Mouse (Mus musculus): Measurements from ENCODE around the gene Tsacc.

DNA sequence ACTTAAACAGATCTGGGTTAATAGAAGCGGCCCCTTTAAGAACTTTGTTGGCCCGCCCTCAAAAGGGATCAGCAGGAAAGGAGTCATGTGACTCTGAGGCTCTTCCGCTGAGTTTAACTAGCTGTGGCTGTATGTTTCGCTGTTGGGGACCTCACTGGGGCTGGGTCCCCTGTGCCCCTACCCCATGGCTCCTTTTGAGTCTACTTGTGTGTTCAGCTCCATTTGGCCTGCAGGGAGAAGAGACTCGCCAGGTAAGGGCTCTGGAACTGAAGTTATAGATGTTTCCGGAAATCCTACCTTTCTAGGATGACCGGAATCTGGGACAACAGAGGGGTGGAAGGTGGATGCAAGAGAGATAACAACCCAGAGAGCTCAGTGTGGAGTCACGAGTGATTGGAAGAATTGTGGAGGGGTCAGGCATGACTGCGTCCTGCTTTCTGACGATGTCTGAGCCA is 28.2 kb upstream of the Tsacc start, which contains the start of gene Glmp:
- no peak for TF ChIP-seq TAL1 (IDR thresholded peaks at IDR 0.05; ENCODE audit: low read length)
- no peak; the same call in 1 of the 2 replicates for TF ChIP-seq GATA1 (IDR thresholded peaks at IDR 0.05; ENCODE audit: low read length)

All from erythroblast, embryonic 14.5 days (primary cell).